Mouse (Mus musculus) Muller cell, postnatal 12 days (primary cell): ENCODE measurements around the gene Hist1h2ai.
A peak's percentile ranks its signal among the peaks of the same experiment; 100 is the strongest.

Source experiments
- DNase-seq: peaks from one replicate; pipeline ENCODE4 v3.0.0-alpha.2; 2015; ENCODE audit errors: inconsistent ontology term

Gene Hist1h2ai

DNA sequence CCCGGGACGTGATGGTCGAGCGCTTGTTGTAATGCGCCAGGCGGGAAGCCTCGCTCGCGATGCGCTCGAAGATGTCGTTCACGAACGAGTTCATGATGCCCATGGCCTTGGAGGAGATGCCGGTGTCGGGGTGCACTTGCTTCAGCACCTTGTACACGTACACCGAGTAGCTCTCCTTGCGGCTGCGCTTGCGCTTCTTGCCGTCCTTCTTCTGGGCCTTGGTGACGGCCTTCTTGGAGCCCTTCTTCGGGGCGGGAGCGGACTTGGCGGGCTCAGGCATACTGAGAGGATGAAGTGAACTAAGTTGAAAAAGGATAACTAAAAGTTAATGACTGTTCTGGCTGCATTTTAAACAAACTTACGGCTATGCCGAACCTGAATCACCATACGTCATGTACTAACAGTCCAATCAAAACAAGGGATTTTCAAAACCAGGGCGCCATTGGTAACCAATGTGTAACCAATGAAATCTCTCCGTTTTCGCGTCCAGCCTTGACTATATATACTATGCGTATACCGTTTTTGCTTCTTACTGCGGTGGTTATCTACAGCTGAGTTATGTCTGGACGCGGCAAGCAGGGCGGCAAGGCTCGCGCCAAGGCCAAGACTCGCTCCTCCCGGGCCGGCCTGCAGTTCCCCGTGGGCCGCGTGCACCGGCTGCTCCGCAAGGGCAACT lies at the start of gene Hist1h2ai, which contains the start of gene Hist1h2bl:
Gene Hist1h2ai, plus strand, starts transcription at position 559 of the 676 bp plus-strand sequence.
Gene Hist1h2bl, minus strand, starts transcription at position 280 of the 676 bp plus-strand sequence.
- DNase-seq: peak; percentile 95

- no peak for DNase-seq
Measured at GRCm38 (mm10) chr13:21677305-21677704, 38.9 kb upstream of the Hist1h2ai start, which contains the start of gene Olfr1360. Gene Olfr1360, minus strand, starts transcription at chr13:21677405.

GRCm38 (mm10) chr13:21697811-21698210 lies 18.4 kb upstream of the Hist1h2ai start, which contains the start of gene Olfr1359:
Gene Olfr1359, plus strand, starts transcription at chr13:21698111.
- DNase-seq: no peak

DNA sequence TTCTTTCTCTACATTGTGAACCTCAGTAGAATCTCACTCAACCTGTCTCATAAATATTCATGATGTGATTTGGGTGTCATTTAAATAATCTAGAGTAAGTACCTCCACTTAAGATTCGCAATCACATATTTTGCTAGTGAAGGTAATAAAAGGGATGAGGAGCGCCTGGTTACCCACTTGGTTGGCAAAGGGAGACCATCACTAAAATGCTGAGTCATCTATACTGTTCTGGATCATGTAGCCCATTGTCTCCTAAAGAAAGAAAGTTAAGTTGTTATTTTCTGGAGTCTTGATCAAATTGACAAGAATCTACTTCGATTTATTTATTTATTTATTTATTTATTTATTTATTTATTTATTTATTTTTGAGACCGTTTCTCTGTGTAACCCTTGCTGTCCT lies 9.6 kb upstream of the Hist1h2ai start:
- no peak for DNase-seq

DNA sequence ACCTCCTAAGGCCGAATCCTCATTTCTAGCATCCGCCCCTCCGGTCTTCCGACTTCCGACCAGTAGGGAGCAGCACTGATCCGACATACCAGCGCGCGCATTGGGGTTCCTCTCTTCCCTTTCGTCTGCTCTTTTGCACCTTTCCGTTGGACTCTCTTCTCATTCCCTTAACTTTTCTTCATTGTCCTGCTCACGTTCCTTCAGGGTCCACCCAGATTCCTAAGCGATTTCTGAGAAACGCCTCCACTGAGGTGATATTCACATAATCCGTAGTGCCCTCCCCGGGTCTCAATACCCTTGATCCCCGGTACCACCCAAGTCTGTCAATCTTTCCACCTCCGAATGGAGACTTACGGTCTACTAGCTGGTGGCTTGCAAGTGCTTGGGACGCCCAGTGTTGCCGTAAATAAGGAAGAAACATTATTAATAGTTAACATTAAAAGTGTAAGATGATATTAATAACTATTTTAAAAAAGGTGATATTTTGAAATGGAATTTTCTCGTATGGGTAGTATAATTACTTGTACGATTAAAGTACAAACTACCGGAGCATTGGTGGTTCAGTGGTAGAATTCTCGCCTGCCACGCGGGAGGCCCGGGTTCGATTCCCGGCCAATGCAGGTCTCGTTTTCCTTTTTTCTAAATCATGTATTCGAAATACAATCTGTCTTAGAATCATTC lies 6.1 kb upstream of the Hist1h2ai start:
- DNase-seq: peak; percentile 89

DNA sequence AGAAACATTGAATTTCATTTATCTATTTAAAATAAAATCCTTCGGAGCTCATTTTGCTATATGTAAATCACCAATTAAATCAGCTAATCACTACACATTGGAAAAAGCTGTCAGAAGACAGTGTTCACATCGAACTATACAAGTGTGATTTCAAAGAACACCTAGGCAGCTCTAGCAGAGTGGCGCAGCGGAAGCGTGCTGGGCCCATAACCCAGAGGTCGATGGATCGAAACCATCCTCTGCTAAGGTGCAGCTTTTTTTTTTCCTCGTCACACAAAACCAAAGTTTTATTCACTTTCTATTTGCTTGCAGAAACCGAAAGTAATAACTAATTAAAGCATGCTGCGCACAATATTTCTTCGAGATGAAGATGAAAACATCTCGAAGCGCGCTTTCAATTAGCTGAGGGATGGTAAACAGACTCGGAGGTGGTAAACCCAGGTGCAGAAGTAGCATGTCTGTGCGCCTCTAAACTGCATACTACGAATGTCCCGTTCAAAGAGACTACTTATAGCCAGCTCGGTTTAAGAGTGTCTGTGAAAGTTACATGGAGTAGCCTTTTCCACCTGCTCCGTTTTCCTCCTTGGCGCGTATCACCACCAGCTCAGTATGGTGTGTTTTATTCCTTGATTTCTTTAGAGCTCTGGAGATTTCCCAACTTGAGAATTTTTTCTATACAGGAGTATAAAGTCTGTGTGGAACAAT lies 5.2 kb upstream of the Hist1h2ai start:
- peak; percentile 85 for DNase-seq

GRCm38 (mm10) chr13:21711698-21712097 lies 4.5 kb upstream of the Hist1h2ai start:
- DNase-seq: no peak

GRCm38 (mm10) chr13:21714725-21715124 lies 1.5 kb upstream of the Hist1h2ai start:
- peak; percentile 54 for DNase-seq

- peak; percentile 56 for DNase-seq
Measured at GRCm38 (mm10) chr13:21715131-21715863, 925 bp upstream of the Hist1h2ai start.

GRCm38 (mm10) chr13:21716540-21717391 lies 544 bp downstream of the Hist1h2ai start:
- peak; percentile 61 for DNase-seq

DNA sequence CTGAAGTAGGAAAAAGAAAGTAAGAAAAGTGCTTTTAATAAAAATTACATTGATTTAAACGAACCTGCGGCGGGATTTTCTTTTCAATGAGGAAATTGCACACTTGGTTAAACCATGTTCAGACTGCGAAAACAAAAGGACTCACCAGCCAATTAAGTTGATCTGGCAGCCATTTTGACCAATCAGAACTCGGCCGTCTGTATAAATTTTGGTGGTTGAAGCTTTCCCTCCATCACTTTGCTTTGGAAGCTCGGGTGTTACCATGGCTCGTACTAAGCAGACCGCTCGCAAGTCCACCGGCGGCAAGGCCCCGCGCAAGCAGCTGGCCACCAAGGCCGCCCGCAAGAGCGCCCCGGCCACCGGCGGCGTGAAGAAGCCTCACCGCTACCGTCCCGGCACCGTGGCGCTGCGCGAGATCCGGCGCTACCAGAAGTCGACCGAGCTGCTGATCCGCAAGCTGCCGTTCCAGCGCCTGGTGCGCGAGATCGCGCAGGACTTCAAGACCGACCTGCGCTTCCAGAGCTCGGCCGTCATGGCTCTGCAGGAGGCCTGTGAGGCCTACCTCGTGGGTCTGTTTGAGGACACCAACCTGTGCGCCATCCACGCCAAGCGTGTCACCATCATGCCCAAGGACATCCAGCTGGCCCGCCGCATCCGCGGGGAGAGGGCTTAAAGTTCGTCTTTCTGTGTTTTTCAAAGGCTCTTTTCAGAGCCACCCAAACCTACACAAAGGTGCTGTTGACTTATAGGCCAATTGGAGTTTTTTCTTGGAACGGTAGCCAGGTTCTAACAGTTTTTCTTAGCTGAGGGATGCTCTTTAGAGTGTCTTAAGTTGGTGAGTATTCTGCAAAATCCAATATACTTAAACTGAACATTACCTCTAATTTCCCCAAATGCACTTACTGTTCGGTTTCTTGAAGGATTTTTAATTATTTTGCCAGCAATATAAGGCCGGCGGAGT lies 1.5 kb downstream of the Hist1h2ai start, which contains the start of gene Hist1h3h:
Gene Hist1h3h, plus strand, starts transcription at position 263 of the 961 bp plus-strand sequence.
- peak; percentile 92 for DNase-seq

DNA sequence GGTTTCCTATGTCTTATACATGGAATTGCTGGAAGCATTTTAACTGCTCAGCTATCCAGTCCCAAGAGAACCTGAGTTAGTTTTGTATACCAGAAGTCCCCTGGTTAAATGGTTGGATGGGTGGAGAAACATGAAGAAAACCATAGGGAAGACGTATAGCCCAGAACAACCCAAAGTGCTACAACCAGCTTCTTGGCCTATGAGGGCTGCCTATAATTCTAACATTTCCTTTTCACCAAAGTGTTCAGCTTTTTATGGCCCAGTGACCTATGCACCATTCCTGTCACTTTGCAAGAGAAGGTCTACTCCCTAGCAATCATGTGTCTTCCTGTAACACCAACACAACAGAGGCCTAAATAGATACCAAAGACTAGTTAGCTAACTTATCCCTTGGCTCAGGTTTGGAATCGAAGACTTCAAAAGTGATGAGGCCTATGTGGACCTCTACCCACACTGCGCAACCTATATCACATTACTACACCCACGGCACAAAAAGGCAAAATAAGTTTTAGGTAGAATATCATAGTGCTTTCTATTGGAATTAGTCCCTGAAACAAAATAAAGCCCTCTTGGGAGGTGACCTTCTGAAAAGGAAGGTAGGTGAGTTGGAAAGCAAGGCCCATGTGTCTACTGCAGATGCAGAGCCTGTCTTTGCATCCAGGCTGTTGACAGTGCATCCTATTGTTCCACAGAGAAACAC lies 2.3 kb downstream of the Hist1h2ai start:
- peak; percentile 11 for DNase-seq

- DNase-seq: peak; percentile 57
Measured at GRCm38 (mm10) chr13:21721107-21721756, 5.0 kb downstream of the Hist1h2ai start.

GRCm38 (mm10) chr13:21721757-21722372 lies 5.6 kb downstream of the Hist1h2ai start, which contains the start of gene Hist1h2bm:
Gene Hist1h2bm, plus strand, starts transcription at chr13:21722044.
- peak; percentile 96 for DNase-seq

DNA sequence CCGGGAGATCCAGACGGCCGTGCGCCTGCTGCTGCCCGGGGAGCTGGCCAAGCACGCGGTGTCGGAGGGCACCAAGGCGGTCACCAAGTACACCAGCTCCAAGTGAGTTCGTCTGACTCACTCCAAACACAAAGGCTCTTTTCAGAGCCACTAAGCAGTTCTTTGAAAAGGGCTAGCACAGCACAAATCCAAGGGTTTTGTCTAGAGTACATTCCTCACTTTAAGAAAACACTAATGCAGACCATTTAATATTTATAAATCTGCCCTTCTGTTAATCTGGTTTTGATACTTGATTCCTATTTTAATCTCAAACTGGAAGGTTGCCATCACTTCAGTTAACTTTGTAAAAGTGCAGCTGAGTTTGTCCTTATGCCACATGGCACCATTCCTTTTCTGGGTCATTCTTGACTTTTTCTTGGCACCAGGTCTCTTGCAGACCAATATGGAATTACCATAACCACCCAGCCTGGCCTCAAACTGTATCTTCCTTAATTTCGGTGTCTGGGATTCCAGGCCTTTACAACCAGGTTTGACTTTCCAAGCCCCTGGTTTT lies 6.2 kb downstream of the Hist1h2ai start:
- DNase-seq: peak; percentile 73

DNA sequence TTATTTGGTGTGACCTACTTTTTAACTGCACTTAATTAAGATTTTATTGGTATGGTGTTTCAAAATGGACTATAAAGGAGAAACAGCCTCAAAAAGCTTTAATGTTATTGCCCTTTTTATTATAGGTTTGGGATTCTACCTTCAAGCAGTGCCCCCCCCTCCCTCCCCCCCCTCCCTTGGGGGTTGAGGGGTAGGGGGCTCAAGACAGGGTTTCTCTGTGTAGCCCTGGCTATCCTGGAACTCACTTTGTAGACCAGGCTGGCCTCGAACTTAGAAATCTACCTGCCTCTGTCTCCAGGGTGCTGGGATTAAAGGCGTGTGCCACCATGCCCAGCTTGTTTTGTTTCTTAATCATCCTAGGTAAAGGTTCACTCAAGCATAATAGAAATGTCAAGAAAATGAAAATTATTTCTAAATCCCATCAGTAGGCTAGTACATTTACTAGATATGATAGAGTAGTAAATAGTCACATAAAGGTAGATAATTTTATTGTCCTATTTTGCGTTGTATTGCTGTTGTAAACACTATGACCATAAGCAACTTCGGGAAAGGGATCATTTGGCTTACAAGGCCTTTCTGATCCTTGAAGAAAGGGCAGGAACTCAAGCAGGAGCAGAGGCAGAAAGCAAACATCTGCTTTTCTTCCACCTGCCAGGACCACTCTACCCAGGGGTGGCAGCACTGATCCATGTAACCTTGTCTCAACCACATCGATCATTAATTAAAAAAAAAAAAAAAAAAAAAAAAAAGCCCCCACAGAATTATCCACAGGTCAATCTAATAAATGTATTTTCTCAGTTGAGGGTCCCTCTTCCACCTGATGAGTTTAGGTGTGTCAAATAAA lies 7.0 kb downstream of the Hist1h2ai start:
- DNase-seq: no peak
